Mouse (Mus musculus): ENCODE results near the gene Zfp663.
A peak's percentile ranks its signal among the peaks of the same experiment; 100 is the strongest.

Zfp663 gene

GRCm38 (mm10) chr2:165319503-165319902, 49.0 kb downstream of the Zfp663 start:
- DNase-seq, result no peak

- no peak for DNase-seq
Observed at GRCm38 (mm10) chr2:165318941-165319340, 49.6 kb downstream of the Zfp663 start.

- DNase-seq, result no peak
Observed at GRCm38 (mm10) chr2:165317621-165318263, 50.8 kb downstream of the Zfp663 start.

- DNase-seq, result peak; percentile 95
Observed at GRCm38 (mm10) chr2:165316837-165317473, 51.6 kb downstream of the Zfp663 start.

DNA sequence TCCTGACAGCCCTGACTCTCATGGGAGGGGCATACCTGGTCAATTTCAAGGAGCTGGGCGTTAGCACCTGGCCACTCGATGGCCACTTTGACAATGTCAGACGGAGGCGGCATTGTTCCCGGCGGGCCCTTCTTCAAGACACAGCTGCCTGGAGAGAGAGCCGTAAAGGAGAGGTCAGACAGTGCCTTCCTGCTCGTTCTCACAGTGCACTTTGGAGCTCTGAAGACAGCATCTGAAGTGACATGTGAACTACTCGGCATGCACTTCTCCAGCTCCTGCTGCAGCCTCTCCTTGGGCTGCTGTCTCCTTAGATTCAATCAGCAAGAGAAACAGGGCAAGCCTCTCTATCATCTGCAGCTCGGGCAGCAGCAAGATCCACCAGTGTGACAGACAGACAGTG, 52.3 kb downstream of the Zfp663 start:
- no peak for DNase-seq

DNA sequence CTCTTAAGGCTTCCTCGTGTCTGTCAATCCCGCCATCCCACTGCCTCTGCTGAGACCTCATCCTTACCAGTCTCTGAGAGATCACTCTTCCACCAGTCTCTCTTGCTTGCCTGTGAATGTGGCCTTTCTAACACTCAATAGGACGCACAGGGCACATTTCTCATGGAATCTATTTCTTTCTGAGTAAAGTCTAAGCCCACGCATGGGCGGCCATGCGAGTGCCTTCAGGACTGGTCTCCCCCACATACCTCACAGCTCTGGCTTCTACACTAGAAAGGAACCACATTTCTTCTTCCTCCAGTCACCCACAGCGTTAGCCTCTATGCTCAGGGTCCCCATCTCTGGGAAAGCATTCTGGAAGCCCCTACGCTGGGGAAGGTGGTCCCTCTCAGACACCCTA, 54.3 kb downstream of the Zfp663 start:
- no peak for DNase-seq

DNA sequence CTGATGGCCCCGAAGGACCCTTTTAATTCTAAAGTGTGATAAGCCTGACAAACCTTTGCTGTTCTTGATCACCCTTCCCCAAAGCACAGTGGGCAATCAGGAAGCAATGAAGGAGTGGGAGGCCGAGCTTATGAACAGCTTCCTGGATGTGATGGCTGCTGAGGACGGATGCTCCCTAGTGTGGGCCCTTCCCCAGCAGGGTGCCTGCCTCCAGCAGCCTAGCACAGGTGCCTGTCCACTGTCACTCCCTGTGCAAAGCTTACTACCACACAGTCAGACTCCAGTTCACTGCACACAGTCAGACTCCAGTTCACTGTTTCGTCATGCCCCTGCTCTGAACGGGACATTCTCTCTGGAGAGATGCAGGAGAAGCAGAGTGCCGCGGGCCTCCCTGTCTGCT, 56.1 kb downstream of the Zfp663 start:
- DNase-seq, result no peak

DNA sequence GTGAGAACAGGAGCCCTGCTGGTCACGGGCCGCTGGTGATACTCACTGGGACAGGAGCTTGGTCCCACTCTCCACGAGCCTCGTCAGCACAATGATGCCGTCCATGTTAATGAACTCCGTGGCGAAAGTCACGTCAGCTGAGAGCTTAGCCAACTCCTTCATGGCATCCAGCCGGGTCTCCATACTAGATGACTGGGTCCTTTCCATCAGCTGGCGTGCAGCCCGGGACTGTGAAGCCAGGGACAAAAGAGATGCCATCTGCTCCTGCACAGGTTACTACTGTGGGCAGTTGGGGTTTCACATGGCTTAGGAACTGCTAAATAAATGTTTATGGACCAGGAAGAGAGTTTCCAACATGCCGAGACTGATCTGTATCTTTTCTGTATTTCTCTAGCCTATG, 57.0 kb downstream of the Zfp663 start:
- no peak for DNase-seq

DNA sequence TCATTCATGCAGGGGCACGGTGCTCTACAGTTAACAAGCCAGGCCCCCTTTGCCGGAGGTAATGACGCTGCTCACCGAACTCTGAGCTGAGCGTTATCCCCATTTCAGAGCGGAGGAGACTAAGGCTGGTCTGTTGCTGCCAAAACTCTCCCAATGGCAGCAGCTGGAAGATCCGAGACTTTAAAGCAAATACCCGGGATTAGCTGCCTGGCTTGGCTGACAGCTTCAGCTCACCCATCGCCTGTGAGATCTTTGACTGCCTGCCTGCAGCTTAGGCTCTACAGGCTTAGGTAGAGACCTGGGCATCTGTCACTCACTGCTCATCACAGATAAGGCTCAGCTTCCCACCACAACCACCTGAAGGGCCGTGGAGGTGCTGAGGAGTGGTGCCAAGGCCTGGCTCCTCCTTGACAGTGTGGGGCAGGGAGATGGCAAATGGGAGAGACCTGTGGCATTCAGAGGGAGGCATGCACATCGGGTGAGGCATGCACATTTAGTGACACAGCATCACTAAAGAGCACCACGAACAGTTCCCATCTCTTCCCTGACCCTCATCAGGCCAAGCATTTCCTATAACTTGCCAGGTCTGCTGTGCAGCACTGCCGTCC, 57.6 kb downstream of the Zfp663 start:
- no peak for DNase-seq

GRCm38 (mm10) chr2:165307801-165308200, 60.7 kb downstream of the Zfp663 start:
- no peak for DNase-seq

GRCm38 (mm10) chr2:165305438-165305837, 63.1 kb downstream of the Zfp663 start:
- DNase-seq, result no peak

- DNase-seq, result no peak
Observed at GRCm38 (mm10) chr2:165304819-165305218, 63.7 kb downstream of the Zfp663 start.

DNA sequence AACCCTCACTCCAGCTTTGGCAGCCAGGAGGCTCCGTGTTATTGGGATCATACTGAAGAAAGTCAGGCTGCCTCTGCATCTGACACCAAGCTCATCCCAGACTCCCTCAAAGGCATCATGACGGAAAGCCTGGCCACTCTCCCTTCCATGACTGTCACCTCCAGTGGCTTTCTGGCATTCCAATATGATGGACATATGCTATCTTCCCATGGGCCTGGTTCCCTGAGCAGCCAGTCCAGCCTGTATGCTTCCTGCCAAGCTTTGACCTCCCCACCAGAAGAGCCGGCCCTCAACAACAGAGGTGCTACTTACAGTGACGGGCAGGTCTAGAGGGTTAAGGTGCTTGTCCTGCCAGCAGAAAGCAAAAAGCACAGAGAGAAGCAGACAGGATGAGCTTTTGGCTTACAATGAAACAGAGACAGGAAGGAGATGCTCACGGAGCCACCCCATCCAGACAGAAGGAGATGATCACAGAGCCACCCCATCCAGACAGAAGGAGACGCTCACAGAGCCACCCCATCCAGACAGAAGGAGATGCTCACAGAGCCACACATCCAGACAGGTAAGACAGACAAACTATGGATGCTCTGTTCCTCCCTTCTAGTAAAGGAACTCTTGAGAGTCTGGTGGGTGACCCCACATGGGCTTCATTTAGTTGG, 65.0 kb downstream of the Zfp663 start:
- no peak for DNase-seq

DNA sequence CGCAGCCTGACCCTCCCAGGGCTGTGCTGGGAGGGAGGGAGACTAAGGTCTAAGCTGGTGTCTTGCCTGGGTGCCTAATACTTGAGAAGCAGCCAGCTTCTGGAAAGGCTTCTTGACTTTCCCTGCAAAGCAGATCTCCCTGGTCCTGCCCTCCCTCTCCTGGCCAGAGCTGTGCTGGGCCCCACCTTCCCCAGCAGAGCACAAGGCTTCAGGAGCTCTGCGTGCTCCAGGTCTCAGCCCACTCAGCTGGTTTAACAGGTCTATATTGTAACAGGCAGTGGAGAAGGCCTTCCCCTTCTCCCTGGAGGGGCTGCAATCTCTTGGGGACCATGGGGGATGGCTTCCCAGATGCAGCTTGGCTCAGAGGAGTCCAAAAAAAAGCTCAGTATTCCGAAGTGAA, 67.1 kb downstream of the Zfp663 start:
- no peak for DNase-seq

Measured in embryo, embryonic 11 days (tissue).